ENCODE assay signal across 8 mouse cellular contexts in the genomic region with DNA sequence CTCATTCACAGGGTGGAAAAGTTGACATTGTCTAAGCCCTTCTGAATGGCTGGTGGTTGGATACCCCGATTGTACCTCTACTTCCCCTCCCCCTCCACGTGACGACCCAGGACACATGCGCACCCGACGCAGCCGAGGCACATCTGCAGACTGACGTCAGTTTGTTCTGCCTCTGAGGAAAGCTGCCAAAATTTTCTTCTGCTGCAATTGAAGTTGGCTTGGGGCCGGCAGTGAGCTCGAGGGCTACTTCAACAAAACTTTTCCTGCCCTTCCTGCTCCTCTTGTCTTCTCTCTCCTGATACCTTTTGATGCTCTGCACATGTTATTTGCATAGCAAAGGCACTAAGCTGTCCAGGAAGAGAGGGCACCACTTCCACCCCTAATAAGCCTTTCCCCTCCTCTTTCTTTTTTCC. TPM values are rescaled to one million over a fixed set of nuclear protein-coding genes. Genes with fewer than 3 reads are reported as not detected.
DNase-seq lines count a peak whose midpoint lies in the region.

No protein-coding gene starts in this region.

- no peaks in the 10 kb centered on the region for H3K9me3 ChIP-seq in megakaryocyte, embryonic 14.5 days

- intact Hi-C loops in gastrocnemius, postnatal 14 days (cut with DNase I; ENCODE audit: low total_unique reads), result loop anchor here (5.0 to 10.0 kb wide), 2 partner anchors 395 to 658 kb away; no protein-coding TSS in a partner anchor

- H3K36me3 ChIP-seq in megakaryocyte, embryonic 14.5 days (replicated peaks; ENCODE audit: low read length), result no peaks in the 10 kb centered on the region

- peak; percentile 80 to 85 for DNase-seq in adrenal gland, adult 18-20 months (ENCODE audit: low spot score in 2 of 2)
- DNase-seq in embryo, embryonic 11 days, result peak; percentile 94
- DNase-seq in gastrocnemius, postnatal 14 days, result peak; percentile 89
- DNase-seq in induced T-regulatory cell, adult 2 months (ENCODE audit: low read depth), result peak; percentile 95
- DNase-seq in left cerebral cortex, adult 9 months (ENCODE audit: low spot score in 2 of 2), result peak; percentile 76 to 90
- DNase-seq in right cerebral cortex, postnatal 10 days (ENCODE audit: low spot score in 2 of 2), result peak; percentile 94
- peak; percentile 89 for DNase-seq in urinary bladder, postnatal 14 days (ENCODE audit: low spot score)

- H3K4me3 ChIP-seq in megakaryocyte, embryonic 14.5 days (replicated peaks), result peak overlapping the region; percentile 91

- no peaks in the 10 kb centered on the region for H3K27me3 ChIP-seq in megakaryocyte, embryonic 14.5 days (replicated peaks)

- peaks cover 18% of the 10 kb centered on the region; the same call in 1 of the 2 replicates for H3K4me1 ChIP-seq in megakaryocyte, embryonic 14.5 days

RNA-seq across cellular contexts. Expression of gene Adamts6, which starts 0.7 kb away (rescaled TPM):
- 1 to 10 TPM; 1.5 to 2.0 TPM for total RNA-seq in adrenal gland, adult 18-20 months (2021)
- total RNA-seq in gastrocnemius, postnatal 14 days (2021), result under 1 TPM; 0.64 to 0.75 TPM
- 0.02 TPM in 1 of 2 replicates, not detected in the other for polyA plus RNA-seq in megakaryocyte, embryonic 14.5 days (2012; ENCODE audit: insufficient read depth, low replicate concordance)

RNA-seq across cellular contexts. Expression of gene Ppwd1, which starts 58.3 kb away (rescaled TPM):
- 10 to 100 TPM; 13.1 to 13.3 TPM for total RNA-seq in adrenal gland, adult 18-20 months (2021)
- total RNA-seq in gastrocnemius, postnatal 14 days (2021), result 1 to 10 TPM; 5.8 to 6.2 TPM
- polyA plus RNA-seq in megakaryocyte, embryonic 14.5 days (2012; ENCODE audit: insufficient read depth, low replicate concordance), result 1.8 TPM in 1 of 2 replicates, not detected in the other

RNA-seq across cellular contexts. Expression of gene Cenpk, which starts 58.5 kb away (rescaled TPM):
- total RNA-seq in adrenal gland, adult 18-20 months (2021), result 1 to 10 TPM; 1.6 to 1.8 TPM
- 1 to 10 TPM; 1.2 to 1.3 TPM for total RNA-seq in gastrocnemius, postnatal 14 days (2021)
- not detected in 2 replicates for polyA plus RNA-seq in megakaryocyte, embryonic 14.5 days (2012; ENCODE audit: insufficient read depth, low replicate concordance)

Comparison
In these comparisons a context has a peak if more than half of its experiments do, and no peak if none do; other contexts are left out.
1. Peak in every context shown above with its lines: DNase-seq and H3K4me3 ChIP-seq.